Mouse (Mus musculus): ENCODE data around the gene Nmrk2.
"Not testable (repeated sequence)": the region's sequence is repeated elsewhere in the genome, so short reads cannot be mapped to it uniquely, and the experiment has no call there.

The Nmrk2 gene

DNA sequence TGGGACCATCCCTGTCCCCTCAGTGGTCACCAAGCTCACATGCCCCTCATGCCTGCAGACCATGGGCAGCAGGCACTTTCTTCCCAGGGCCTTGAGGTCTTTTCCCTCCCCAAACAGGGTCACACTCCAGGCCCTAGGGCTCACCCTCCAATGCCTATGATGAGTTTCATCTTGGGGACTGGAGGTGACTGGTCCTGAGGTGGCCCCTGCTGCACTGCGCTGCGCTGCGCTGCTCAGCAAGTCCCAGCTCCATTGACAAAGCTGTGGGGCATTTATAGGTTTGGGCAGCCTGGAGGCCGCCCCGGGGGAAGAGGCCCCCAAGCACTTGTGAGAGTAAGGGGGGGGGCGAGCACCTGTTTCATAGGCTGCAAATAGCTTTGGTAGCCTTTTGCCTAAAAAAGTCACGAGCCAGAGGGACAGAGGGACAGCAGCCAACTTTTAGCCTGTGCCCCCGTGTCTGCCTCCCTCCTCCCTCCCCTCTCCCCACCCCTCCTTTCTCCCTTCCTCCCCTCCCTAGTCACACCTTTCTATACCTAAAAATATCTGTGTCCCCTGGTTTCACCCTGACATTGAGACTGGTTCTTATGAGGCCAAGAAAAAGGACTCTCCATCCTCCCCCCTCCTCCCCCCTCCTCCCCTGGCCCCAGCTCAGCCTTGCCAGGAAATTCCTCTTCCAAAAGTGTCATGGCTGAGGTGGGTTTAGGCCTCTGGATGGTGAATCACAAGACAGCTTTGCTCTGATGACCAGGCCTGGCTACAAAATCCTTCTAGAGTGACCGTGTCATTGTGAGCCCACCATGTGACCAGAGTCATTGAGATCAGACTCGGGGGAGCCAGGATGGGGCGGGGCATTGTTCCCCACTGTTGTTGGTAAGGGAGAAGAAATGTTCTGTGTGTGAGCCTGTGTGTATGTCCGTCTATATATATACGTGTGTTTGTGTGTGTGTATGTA lies at the start of gene Nmrk2:
Nmrk2 (minus strand) TSS at position 245 of the 952 bp plus-strand sequence.
- DNase-seq: no peak

DNA sequence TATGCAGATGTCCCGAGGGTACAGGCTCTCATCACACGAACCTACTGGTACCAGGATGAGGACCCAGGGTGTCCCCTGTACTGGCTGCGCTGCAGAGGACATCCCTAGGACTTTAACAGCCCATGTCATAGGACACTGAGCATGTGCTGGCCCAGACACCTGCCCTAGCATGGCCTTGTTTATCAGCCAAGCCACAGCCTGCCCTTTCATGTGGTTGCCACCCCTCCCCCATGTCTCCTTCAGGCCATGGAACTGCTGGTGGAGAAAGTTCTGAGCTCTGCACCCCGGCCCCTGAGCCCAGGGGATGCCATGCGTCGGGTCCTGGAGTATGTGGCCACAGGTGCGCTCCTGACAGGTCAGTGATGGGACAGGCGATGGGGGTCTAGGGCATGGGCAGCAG lies 47.6 kb upstream of the Nmrk2 start:
- no peak for DNase-seq

DNA sequence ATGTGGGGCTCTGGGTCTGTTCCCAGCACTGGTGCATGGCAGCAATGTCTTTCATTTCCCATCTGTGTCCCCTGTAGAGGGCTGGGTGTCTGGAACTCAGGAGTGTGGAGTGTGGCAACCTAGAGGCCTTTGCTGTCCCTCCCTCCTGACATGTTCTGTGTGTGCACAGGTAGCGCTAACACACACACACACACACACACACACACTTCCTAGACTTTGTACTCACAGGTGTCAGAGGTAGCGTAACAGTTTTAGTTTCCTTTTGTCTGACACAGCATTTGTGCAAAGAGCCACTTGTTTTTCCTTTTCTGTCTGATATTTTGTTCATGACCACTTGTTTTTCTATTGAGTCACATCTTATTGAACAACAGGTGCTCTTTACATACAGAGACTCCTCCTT lies 46.0 kb upstream of the Nmrk2 start:
- no peak for DNase-seq

DNA sequence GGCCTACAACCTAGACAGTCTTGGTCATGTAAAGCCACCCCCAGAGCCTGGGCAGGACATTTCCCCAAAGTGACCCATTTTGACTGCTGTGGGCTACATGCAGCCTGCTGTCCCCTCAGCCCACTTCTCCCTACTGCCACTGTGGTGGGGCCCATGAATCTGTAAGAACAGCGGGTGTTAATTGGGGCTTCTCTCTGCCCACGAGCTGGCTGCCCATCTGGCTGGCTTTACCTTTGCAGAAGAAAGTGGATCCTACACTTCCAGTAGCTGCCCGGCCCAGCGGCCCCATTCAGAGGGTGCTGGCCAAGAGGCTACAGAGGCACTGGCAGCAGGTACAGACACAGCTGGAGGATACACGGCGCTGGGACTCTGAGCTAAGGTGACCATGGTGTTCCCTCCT lies 43.3 kb upstream of the Nmrk2 start:
- no peak for DNase-seq

DNA sequence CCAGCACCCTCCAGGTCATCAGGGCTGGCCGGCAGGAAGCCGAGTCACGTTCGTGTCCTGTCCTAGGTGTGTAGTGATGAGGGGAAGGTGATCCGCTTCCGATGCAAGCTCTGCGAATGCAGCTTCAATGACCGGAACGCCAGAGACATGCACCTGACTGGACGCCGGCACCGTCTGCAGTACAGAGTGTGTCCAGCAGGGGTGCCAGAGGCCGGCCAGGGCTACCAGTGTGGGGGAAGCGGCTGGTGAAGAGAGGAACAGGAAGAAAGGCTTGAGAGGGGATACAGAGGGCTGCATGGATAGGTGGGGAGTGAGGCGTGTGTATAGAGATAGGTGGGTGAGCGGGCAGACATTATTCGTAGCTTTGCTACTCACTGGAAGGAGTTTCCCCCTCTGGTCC lies 42.7 kb upstream of the Nmrk2 start:
- peak; percentile 79 for DNase-seq

DNA sequence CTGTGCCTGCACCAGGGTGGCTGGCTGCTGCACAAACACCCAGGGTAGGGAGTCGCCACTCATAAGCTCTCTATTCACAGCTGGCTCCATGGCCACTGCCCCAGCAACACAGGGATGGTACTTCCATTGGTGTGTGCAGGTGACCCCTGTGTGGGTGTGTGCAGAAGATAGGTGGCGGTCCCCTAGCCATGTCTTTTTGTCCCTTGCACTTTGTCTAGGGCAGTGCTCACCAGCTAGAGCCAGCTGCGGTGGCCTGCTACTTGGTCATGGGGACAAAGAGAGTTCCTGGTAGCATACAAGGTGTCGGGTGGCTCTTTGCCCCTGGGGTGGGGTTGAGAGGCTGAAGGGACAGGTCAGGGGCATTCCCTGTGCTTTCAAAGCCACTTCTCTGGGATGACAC lies 42.3 kb upstream of the Nmrk2 start:
- no peak for DNase-seq

DNA sequence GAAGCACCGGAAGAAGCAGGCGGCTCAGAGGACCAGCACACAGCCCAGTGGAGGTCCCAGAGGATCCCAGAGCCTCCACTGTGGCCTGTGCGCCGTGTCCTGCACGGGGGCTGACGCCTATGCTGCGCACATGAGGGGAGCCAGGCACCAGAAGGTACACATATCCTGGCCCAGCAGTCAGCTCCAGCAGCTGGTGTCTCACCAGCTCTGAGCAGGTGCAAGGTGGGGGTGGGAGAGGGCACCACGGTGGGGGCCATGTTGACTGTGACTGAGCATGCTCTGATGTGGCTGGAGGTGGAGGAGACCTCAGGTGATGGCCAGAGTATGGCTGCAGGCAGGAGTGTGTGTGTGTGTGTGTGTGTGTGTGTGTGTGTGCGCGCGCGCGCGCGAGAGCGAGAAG lies 40.2 kb upstream of the Nmrk2 start:
- no peak for DNase-seq

DNA sequence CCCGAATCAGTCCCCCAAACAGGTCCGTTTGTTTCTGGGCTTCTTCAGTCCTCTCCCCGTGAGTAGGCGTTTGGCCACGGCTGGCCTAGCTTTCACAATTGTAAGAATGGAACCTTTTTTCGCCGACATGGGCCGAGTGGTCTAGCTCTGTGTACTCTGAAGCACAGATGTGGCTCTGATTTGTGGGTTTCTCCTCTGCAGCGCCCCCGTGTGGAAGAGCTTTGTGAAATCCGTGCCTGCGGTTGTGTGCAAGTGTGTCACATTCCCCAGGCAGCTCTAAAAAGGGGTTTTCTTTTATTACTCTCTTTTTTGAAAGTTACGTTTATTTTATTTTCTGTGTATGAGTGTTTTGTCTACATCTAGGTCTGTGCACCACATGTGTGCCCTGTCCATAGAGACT lies 39.0 kb upstream of the Nmrk2 start:
- peak; percentile 50 for DNase-seq

DNA sequence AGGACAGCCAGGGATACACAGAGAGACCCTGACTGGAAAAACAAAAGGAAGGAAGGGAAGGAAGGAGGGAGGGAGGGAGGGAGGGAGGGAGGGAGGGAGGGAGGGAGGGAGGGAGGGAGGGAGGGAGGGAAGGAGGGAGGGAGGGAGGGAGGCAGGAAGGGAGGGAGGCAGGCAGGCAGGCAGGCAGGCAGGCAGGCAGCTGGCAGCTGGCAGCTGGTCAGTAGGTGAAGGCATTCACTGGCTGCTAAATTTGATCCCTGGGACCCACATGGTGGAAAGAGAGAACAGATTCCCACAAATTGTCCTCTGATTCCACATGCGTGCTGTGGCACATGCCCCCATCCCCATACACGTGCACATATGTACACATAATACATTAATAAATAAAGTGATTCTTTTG lies 36.8 kb upstream of the Nmrk2 start:
- no peak for DNase-seq

DNA sequence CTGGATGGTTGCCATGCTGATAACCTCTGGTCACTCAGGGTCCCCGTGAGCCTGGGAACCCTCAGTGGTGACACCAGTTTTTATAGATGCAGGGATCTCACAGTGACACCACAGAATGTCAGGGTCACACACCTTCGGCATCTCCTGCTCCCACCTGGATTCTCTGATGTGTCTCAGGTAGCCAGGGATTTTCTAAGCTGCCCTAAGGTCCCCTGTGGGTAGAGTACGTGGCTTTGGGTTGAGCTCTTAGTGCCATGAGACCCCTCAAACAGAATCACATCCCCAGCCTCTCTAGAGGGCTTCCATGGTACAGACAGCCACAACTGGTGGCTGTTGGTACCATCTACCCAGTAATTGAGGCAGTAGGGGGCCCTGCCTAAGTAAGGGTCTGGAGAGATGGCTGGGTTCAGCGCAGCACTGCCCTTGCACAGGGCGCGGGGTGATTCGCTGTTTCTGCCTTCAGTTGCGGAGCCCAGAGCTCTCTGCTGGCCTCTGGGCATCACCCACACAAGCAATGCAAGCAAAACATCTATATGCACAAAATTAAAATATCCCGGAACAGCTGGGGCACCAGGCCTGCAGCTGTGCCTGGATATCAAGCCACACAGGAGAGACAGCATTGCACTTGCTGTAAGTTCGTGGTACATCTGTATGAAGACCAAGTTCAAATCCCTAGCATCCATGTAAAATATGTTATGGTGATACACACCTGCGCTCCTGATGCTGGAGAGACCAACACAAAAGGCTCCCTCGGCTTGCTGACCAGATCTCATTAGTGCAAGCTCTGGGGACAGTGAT lies 34.8 kb upstream of the Nmrk2 start:
- DNase-seq: no peak

DNA sequence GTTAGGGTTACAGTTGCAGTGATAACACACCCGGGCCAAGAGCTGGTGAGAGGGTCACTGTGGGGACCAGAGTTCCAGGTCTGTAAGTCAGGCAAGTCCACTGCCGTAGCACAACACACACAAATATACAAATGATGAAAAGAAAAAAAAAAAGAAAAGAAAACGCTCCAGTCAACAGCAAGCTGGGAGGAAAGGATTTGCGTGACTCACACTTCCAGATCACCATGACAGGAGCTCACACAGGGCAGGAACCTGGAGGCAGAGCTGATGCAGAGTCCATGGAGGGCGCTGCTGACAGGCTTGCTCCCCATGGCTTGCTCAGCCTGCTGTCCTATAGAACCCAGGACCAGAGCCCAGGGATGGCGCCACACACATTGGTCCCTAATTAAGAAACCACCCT lies 32.4 kb upstream of the Nmrk2 start:
- DNase-seq: no peak

DNA sequence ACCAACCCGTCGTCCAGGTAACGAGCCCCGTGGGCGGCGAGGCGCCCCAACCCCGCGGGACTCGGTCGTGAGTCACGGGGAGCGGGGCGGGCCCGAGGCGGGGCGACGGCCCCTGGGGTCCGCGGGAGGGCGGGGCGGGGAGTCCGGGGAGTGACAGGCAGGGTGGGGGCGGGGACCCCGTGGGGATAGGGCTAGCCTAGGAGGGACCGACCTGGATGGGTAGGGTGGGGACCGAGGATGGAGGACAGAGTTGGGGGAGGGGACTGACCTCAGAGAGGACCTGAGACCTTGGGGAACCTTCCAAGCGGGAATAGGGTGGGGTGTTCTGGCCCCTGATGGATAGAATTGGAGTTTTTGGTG lies 31.4 kb upstream of the Nmrk2 start:
- DNase-seq: no peak

DNA sequence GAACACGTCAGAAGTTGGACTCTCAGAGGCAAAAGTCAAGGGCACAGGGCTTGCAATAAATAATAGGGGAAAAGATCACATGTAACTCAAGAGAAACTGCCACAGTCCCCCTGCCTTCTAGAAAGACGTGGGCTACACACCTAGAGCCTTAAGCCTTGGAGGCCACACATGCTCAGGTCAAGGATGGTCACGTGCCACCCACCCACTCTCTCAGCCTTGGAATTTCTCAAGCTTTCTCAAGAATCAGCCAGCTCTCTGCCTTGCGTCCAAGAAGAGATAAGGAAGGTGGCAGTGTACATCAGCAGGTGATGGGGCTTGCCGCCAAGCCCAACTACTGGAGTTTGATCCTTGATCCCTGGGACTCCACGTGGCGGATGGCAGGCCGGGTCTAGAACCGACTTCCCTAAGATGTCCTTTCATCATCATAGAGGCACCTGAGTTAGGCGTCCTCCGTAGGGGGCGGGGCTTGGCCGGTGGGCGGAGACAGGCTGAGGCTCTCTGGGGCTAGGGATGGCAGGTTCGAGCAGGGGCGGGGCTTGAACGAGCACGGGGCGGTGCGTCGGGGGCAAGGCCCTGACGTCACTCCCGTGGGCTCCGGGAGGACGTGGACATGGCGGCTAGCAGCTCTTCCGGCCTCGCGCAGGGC lies 30.9 kb upstream of the Nmrk2 start, which contains the start of gene Zfr2:
Zfr2 (plus strand) TSS at position 576 of the 646 bp plus-strand sequence.
- peak; percentile 93 for DNase-seq

DNA sequence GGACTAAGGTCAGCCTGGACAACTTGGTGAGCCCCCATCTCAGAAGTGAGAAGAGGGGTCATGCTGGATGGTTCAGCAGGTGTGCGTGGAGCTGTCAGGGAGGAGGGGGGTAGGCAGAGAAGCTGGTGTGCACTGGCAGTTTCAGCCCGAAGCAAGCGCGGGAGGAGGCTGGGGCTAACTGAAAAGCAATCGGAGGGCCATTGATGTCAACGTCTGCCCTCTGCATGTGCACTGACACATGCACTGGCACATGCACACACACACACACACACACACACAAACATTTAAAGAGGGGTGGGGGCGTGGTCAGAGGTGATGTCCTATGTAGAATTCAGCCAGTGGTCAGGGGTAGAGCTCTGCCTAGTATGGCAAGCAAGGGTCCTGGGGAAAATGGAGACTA lies 29.6 kb upstream of the Nmrk2 start:
- no peak for DNase-seq

DNA sequence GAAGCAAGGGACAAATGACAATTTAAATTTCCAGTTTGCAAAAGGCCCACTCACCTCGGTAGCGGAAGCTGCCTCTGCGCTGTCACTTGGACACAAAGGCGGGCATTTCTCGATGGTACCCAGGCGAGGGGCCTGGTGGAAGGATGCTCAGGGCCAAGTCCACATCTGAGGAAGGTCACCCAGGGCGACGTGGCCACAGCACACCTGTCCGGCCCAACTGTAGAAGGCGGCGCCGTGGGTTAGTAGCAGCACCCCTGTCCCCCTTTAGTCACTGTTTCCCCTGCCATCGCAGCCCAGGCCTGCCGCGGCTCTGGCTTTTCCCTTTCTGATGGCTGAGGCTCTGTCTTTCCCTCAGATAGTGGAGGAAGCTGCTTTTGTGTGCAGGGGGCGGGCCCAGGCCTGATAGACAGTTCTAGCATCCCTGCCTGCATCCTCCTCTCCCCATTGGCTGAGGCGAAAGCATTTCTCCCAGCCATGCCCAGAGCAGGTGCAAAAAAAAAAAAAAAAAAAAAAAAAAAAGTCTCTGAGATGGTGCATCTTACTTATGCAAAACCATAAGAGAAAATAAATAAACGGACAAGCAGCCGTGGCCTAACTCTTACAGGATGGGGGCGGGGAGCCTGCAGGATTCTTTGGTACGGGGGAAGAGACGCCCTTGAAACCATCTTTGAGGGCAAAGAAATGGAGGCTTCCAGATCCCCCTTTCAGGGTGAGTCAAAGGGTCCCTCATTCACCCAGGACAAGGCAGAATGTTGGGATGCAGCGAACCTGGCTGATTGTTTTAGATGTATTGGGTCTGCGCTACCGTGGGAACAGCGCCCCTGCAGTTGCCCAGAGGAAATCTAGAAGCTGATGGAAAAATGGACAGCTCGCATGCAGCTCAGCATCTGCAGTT lies 28.8 kb upstream of the Nmrk2 start, which contains the start of gene Atcay:
Atcay (minus strand) TSS at position 396 of the 895 bp plus-strand sequence.
- no peak for DNase-seq

DNA sequence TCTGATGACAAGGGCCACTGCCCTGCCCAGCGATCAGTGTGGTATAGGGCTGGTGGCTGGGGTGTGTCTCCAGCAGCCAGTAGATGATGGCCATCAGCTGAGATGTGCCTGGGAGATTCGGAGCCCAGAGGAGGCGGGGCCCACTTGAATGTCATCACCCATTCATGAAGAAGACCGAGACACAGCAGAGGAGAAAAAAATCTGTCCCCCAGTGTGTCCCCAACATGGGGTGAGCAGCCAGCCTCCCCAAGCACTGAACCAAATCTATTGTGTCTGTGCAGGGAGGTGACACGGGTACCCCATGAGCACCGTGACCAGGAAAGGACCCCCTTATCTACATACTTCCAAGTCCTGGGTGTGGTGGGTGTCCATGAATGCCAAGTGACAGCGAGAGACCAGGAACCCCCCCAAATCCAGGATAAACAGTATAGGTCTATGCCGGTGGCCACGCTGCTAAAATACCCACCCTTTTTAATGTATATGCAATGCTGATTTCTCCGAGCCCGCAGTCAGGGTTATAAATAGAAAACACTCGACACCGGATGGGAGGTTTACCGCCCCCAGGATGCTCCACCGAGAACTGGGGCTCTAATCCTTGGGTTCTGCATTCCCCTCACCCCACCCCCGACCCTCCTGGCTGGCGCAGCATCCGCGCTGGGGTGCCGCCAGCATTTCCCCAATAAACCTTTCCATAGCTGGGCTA lies 28.0 kb upstream of the Nmrk2 start:
- no peak for DNase-seq

DNA sequence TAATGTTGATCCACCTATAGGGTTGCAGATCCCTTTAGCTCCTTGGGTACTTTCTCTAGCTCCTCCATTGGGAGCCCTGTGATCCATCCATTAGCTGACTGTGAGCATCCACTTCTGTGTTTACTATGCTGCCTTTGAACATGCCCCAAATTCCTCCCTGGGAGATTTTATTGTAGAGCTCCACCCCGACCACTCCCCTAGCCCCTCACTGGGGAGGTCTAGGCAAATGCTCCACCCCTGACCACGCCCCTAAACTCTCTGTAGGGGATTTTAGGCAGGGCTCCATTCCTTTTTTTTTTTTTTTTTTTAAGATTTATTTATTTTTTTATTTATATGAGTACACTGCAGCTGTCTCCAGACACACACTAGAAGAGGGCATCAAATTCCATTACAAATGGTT lies 21.9 kb upstream of the Nmrk2 start:
- DNase-seq: not testable (repeated sequence)

DNA sequence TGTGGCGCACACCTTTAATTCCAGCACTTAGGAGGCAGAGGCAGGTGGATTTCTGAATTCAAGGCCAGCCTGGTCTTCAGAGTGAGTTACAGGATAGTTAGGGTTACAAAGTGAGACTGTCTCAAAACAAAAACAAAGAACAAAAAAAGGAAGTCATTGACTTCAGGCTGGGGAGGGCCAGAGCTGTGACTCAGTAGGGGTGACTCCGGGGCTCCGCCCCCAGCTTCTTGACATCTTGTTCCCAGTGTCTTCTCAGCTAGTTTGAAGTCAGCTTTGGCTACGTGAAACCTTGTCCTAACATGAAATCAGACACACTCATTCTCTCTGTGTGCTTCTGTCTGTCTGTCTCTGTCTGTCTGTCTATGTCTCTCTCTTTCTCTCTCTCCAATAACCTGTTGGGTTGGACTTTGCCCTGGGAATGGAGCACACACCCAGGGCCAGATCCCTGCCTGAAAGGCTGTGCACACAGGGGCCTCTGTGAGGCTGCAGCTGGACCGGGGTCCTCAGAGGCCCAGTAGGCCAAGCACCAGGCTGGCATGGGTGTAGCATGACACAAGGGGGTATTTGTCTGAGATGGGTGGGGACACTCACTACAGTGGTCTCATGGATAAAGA lies 19.7 kb upstream of the Nmrk2 start:
- no peak for DNase-seq

DNA sequence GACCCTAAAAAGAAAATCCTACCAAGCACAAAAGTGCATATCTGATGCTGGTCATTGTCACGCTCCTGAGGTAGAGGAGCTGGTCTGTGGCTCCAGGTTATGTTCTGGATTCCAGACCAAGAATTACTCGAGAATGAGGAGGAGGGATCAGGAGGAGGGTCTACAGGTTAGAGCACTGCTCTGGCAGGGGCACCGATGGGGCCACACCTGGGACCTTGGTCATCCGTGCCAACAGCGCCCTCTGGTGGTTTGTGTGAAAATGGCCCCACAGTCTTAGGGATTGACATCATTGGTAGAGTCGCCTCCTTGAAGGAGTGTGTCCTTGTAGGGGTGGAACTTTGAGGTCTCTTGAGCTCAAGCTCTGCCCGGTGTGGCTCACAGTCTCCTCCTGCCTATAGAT lies 16.1 kb upstream of the Nmrk2 start:
- peak; percentile 82 for DNase-seq

DNA sequence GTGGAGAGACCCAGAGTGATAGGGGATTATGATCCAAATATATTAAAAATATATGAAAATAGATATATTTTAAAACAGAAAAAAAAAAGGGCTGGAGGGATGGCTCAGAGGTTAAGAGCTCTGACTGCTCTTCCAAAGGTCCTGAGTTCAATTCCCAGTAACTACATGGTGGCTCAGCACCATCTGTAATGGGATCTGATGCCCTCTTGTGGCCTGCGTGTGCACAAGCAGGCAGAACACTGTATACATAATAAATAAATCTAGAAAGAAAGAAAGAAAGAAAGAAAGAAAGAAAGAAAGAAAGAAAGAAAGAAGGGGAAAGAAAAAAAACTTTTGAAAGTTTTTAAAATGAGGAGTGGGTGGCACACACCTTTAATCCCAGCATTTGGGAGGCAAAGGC lies 15.4 kb upstream of the Nmrk2 start:
- DNase-seq: not testable (repeated sequence)

DNA sequence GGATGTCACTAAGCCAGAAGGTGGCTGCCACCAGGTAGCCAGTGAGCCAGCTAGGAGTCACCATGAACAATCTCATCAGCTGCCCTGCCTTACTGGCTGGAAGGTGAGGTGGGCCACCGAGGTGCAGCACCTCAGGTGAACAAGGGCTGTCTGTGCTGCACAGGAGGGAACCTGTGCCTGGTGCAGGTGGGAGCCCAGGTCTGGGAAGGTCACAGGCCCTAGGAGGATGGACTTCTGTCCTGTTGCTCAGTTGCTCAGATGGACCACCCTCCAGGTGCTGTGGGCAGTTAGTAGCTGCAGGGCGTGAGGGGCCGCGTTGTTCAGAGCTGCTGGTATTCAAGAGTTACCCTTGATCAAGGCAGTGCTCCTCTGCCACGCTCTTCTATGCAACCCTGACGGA lies 15.0 kb upstream of the Nmrk2 start:
- no peak for DNase-seq
